Mouse (Mus musculus) lung, adult 2 months (tissue): ENCODE measurements at regions not wholly inside any gene's neighbourhood (a gene's known extent, or its start where the extent isn't known, plus 50 kb on each side); places are given as distances from the start of the nearest gene placed in this dataset.

Source experiments
- CTCF ChIP-seq: fragments of 200-500 bp; IDR thresholded peaks from 2 replicates; pipeline ENCODE4 v1.5.1; 2011; ENCODE audit warnings: mild to moderate bottlenecking, low read length, control low read depth; ENCODE audit not compliant: insufficient read depth
- POLR2A ChIP-seq: fragments of 200-500 bp; IDR thresholded peaks from 2 replicates; pipeline ENCODE4 v1.6.1; 2011; ENCODE audit warnings: low read depth, mild to moderate bottlenecking, control low read depth, low read length, borderline replicate concordance; ENCODE audit errors: extremely low read depth

DNA sequence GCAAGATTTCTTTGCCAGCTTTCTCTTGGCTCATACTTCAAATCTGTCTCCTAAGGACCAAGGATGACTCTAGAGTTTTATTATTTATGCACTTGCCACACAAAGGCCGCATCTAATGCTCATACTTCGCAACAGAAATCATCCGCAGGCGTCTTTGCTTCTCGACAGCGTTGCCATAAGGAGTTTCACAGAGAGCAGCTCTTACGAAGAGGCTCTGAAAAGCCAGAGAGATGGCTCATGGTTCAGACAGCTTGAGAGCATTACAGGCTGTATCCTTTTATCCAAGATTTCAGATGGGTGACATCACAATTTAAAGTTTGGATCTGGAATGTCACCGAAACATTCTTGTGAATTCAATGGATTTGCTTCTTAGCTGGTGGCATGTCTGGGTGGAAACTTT, 1098.7 kb upstream of the Gm7489 start:
- TF ChIP-seq POLR2A (no peak), CTCF (no peak)
